Mouse (Mus musculus) CH12.LX (cell line): Measurements from ENCODE around the gene Anapc7.

Source experiments
- BHLHE40 ChIP-seq: IDR thresholded peaks from 2 replicates; pipeline ENCODE4 v1.6.1; 2011; ENCODE audit warnings: mild to moderate bottlenecking, low read depth, low read length, improper control_type of control experiment
- CTCF ChIP-seq, 2 experiments: IDR thresholded peaks in 1 of 2; conservative IDR thresholded peaks in 1 of 2; 2 replicates each; pipeline ENCODE4 v1.5.1; 2011 to 2012; ENCODE audit warnings: low read depth in 2 of 2, low read length in 2 of 2, improper control_type of control experiment in 1 of 2, inconsistent platforms in 1 of 2, mild to moderate bottlenecking in 1 of 2, moderate library complexity in 1 of 2
- ELF1 ChIP-seq: IDR thresholded peaks from 2 replicates; pipeline ENCODE4 v1.6.1; 2014; ENCODE audit warnings: low read depth, mild to moderate bottlenecking, inconsistent platforms, low read length, improper control_type of control experiment
- JUND ChIP-seq: conservative IDR thresholded peaks from 2 replicates; pipeline ENCODE4 v1.6.1; 2011; ENCODE audit warnings: low read depth, low read length, improper control_type of control experiment
- MAX ChIP-seq: IDR thresholded peaks from 2 replicates; pipeline ENCODE4 v1.6.1; 2011; ENCODE audit warnings: low read length, improper control_type of control experiment
- POLR2A ChIP-seq: IDR thresholded peaks from 2 replicates; pipeline ENCODE4 v1.6.1; 2011; ENCODE audit warnings: low read depth, mild to moderate bottlenecking, improper control_type of control experiment, low read length
- SIN3A ChIP-seq: IDR thresholded peaks from 2 replicates; pipeline ENCODE4 v1.6.1; 2012; ENCODE audit warnings: low read length, improper control_type of control experiment, inconsistent platforms
- SMC3 ChIP-seq: IDR thresholded peaks from 2 replicates; pipeline ENCODE4 v1.6.1; 2011; ENCODE audit warnings: low read depth, low read length, improper control_type of control experiment
- TCF12 ChIP-seq: IDR thresholded peaks from 2 replicates; pipeline ENCODE4 v1.6.1; 2014; ENCODE audit warnings: low read depth, mild to moderate bottlenecking, inconsistent platforms, low read length, improper control_type of control experiment
- USF2 ChIP-seq: conservative IDR thresholded peaks from 2 replicates; pipeline ENCODE4 v1.6.1; 2011; ENCODE audit warnings: low read depth, low read length, improper control_type of control experiment

- TF ChIP-seq BHLHE40 (no peak), USF2 (no peak), CTCF (conservative IDR thresholded peaks at IDR 0.05 in 1 of 2, IDR thresholded peaks at IDR 0.05 in 1 of 2; ENCODE audit: low read depth in 2 of 2, low read length in 2 of 2) (no peak), JUND (no peak), ELF1 (no peak), SIN3A (no peak), TCF12 (no peak), MAX (no peak), SMC3 (no peak), POLR2A (no peak)
Observed at GRCm38 (mm10) chr5:122444492-122444891, 23.0 kb downstream of the Anapc7 start.
